Mouse (Mus musculus): ENCODE measurements around the gene Slc12a5. TPM values are rescaled to one million over a fixed set of nuclear protein-coding genes. Genes with fewer than 3 reads are reported as not detected.

Gene Slc12a5
- polyA plus RNA-seq (2015; fragmentation: Illumina TruSeq; extraction: RNeasy Lipid Tissue Mini Kit (QIAGEN cat#74804); ENCODE audit: insufficient read depth, low replicate concordance): 2.0 TPM

GRCm38 (mm10) chr2:164960716-164961441, at the start of gene Slc12a5:
Gene Slc12a5 (plus strand): TSS chr2:164960802.

GRCm38 (mm10) chr2:164911086-164912048, 49.2 kb upstream of the Slc12a5 start, which contains the start of gene Zfp335:
Gene Zfp335 (minus strand): TSS chr2:164911757.

GRCm38 (mm10) chr2:164940140-164940830, 20.3 kb upstream of the Slc12a5 start, which contains the start of gene Mmp9:
Gene Mmp9 (plus strand): TSS chr2:164940780.

GRCm38 (mm10) chr2:165034131-165035057, 73.8 kb downstream of the Slc12a5 start, which contains the start of gene Ncoa5:
Gene Ncoa5 (minus strand): TSS chr2:165034867.

Other genes starting within 250 kb of the Slc12a5 start
- gene Spint5, start 245.5 kb upstream of the Slc12a5 start, polyA plus RNA-seq (2015; fragmentation: Illumina TruSeq; extraction: RNeasy Lipid Tissue Mini Kit (QIAGEN cat#74804); ENCODE audit: insufficient read depth, low replicate concordance): not detected
- gene Wfdc3, start 214.9 kb upstream of the Slc12a5 start, polyA plus RNA-seq (2015; fragmentation: Illumina TruSeq; extraction: RNeasy Lipid Tissue Mini Kit (QIAGEN cat#74804); ENCODE audit: insufficient read depth, low replicate concordance): 0.39 TPM
- gene Dnttip1, start 214.8 kb upstream of the Slc12a5 start, polyA plus RNA-seq (2015; fragmentation: Illumina TruSeq; extraction: RNeasy Lipid Tissue Mini Kit (QIAGEN cat#74804); ENCODE audit: insufficient read depth, low replicate concordance): 16.4 TPM
- 44.2 TPM for gene Ube2c, start 190.9 kb upstream of the Slc12a5 start, polyA plus RNA-seq (2015; fragmentation: Illumina TruSeq; extraction: RNeasy Lipid Tissue Mini Kit (QIAGEN cat#74804); ENCODE audit: insufficient read depth, low replicate concordance)
- gene Tnnc2, start 180.8 kb upstream of the Slc12a5 start, polyA plus RNA-seq (2015; fragmentation: Illumina TruSeq; extraction: RNeasy Lipid Tissue Mini Kit (QIAGEN cat#74804); ENCODE audit: insufficient read depth, low replicate concordance): not detected
- gene Snx21, start 175.0 kb upstream of the Slc12a5 start, polyA plus RNA-seq (2015; fragmentation: Illumina TruSeq; extraction: RNeasy Lipid Tissue Mini Kit (QIAGEN cat#74804); ENCODE audit: insufficient read depth, low replicate concordance): 5.2 TPM
- gene Acot8, start 155.9 kb upstream of the Slc12a5 start, polyA plus RNA-seq (2015; fragmentation: Illumina TruSeq; extraction: RNeasy Lipid Tissue Mini Kit (QIAGEN cat#74804); ENCODE audit: insufficient read depth, low replicate concordance): 14.0 TPM
- gene Zswim3, start 155.7 kb upstream of the Slc12a5 start, polyA plus RNA-seq (2015; fragmentation: Illumina TruSeq; extraction: RNeasy Lipid Tissue Mini Kit (QIAGEN cat#74804); ENCODE audit: insufficient read depth, low replicate concordance): 5.5 TPM
- gene Zswim1, start 138.1 kb upstream of the Slc12a5 start, polyA plus RNA-seq (2015; fragmentation: Illumina TruSeq; extraction: RNeasy Lipid Tissue Mini Kit (QIAGEN cat#74804); ENCODE audit: insufficient read depth, low replicate concordance): 4.9 TPM
- gene Spata25, start 132.3 kb upstream of the Slc12a5 start, polyA plus RNA-seq (2015; fragmentation: Illumina TruSeq; extraction: RNeasy Lipid Tissue Mini Kit (QIAGEN cat#74804); ENCODE audit: insufficient read depth, low replicate concordance): not detected
- 161 TPM for gene Ctsa, start 127.9 kb upstream of the Slc12a5 start, polyA plus RNA-seq (2015; fragmentation: Illumina TruSeq; extraction: RNeasy Lipid Tissue Mini Kit (QIAGEN cat#74804); ENCODE audit: insufficient read depth, low replicate concordance)
- 0.99 TPM for gene Neurl2, start 127.3 kb upstream of the Slc12a5 start, polyA plus RNA-seq (2015; fragmentation: Illumina TruSeq; extraction: RNeasy Lipid Tissue Mini Kit (QIAGEN cat#74804); ENCODE audit: insufficient read depth, low replicate concordance)
- gene Pltp, start 103.1 kb upstream of the Slc12a5 start, polyA plus RNA-seq (2015; fragmentation: Illumina TruSeq; extraction: RNeasy Lipid Tissue Mini Kit (QIAGEN cat#74804); ENCODE audit: insufficient read depth, low replicate concordance): 10.2 TPM
- 21.7 TPM for gene Pcif1, start 81.5 kb upstream of the Slc12a5 start, polyA plus RNA-seq (2015; fragmentation: Illumina TruSeq; extraction: RNeasy Lipid Tissue Mini Kit (QIAGEN cat#74804); ENCODE audit: insufficient read depth, low replicate concordance)
- gene Zfp335, start 49.0 kb upstream of the Slc12a5 start, polyA plus RNA-seq (2015; fragmentation: Illumina TruSeq; extraction: RNeasy Lipid Tissue Mini Kit (QIAGEN cat#74804); ENCODE audit: insufficient read depth, low replicate concordance): 9.1 TPM
- gene Mmp9, start 20.0 kb upstream of the Slc12a5 start, polyA plus RNA-seq (2015; fragmentation: Illumina TruSeq; extraction: RNeasy Lipid Tissue Mini Kit (QIAGEN cat#74804); ENCODE audit: insufficient read depth, low replicate concordance): 17.7 TPM
- 44.6 TPM for gene Ncoa5, start 74.1 kb downstream of the Slc12a5 start, polyA plus RNA-seq (2015; fragmentation: Illumina TruSeq; extraction: RNeasy Lipid Tissue Mini Kit (QIAGEN cat#74804); ENCODE audit: insufficient read depth, low replicate concordance)
- gene Cd40, start 94.8 kb downstream of the Slc12a5 start, polyA plus RNA-seq (2015; fragmentation: Illumina TruSeq; extraction: RNeasy Lipid Tissue Mini Kit (QIAGEN cat#74804); ENCODE audit: insufficient read depth, low replicate concordance): 66.8 TPM
- not detected for gene 1700025C18Rik, start 129.9 kb downstream of the Slc12a5 start, polyA plus RNA-seq (2015; fragmentation: Illumina TruSeq; extraction: RNeasy Lipid Tissue Mini Kit (QIAGEN cat#74804); ENCODE audit: insufficient read depth, low replicate concordance)